Mouse (Mus musculus): Measurements from ENCODE around the gene Coq10a. TPM values are rescaled to one million over a fixed set of nuclear protein-coding genes. Genes with fewer than 3 reads are reported as not detected.
"Not testable (repeated sequence)": the region's sequence is repeated elsewhere in the genome, so short reads cannot be mapped to it uniquely, and the experiment has no call there.

Coq10a gene
- polyA plus RNA-seq, 1 experiment from 2014 or later = 15.9 TPM

DNA sequence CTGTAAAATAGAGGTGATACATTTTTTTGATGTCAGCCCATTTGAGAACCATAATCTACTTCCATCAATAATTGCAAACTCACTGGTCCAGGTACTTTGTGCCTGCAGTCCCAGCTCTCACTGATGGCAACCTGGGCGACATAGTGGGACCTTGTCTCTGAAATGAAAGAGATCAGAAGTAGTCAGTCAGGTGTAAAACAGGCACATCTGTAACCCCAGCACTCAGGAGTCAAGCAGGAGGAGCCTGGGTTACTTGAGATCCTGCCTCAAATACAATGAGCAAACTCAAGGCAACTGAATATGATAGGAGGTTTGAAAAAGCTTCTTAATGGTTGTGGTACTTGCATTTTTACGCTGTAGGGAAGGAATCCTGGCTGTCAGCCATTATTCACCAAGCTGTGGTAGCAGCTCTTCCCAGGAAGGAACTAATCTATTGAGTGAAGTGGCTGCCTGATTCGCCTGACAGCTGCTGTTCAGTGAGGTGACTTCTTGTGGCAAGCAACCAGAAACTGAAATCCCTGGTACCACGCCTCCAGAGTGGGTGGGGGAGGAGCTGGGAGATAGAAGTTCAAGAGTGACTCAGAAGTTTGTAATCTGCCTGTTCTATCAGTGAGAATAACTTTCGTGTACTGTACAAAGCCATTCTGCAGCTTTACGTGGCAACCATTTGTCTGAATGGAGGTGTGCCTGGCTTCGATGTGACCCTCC is 24.1 kb downstream of the Coq10a start:
- H3K36me3 ChIP-seq = peaks cover 5% of the 10 kb centered on the region
- no peak overlapping the region for H3K9ac ChIP-seq
- no peaks in the 10 kb centered on the region for H3K27me3 ChIP-seq (replicated peaks)
- peak; percentile 88 for ATAC-seq (ENCODE audit: insufficient number of reproducible peaks, low FRiP score)
- WGBS = 10% methylated on average over 7 of the region's 7 CpGs
- peak overlapping the region; percentile 62 for H3K4me2 ChIP-seq
- H3K27ac ChIP-seq (ENCODE audit: poor library complexity, severe bottlenecking) = peak overlapping the region; percentile 90
- H3K4me1 ChIP-seq (replicated peaks) = peaks cover 56% of the 10 kb centered on the region
- H3K4me3 ChIP-seq = peak overlapping the region; percentile 26
- no peaks in the 10 kb centered on the region for H3K9me3 ChIP-seq (replicated peaks)

DNA sequence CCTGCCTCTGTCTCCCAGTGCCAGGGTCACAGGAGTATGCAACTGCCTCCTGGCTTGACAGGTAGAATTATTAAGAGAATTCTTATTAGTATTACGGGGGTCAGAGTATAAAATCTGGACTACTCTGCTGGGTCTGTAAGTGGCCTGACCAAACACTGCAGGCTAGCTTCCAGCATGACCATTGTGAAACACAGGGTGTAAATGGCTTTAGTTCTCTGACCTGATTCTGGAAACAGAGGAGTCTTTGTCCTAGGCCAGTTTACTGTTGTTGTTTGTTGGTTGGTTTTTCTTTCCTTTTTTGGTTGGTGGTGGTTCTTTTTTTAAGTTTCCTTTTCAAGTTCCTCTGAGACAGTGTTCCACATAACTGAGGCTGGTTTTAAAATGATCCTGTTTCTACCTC is 25.4 kb downstream of the Coq10a start:
- 97% methylated on average over 1 of the region's 1 CpGs for WGBS
- no peak for ATAC-seq (ENCODE audit: insufficient number of reproducible peaks, low FRiP score)
- H3K4me3 ChIP-seq = no peak overlapping the region
- H3K36me3 ChIP-seq = peaks cover 3% of the 10 kb centered on the region; the same call in 1 of the 2 replicates
- no peak overlapping the region for H3K9ac ChIP-seq
- H3K27ac ChIP-seq (ENCODE audit: poor library complexity, severe bottlenecking) = peak overlapping the region; percentile 90
- no peaks in the 10 kb centered on the region for H3K9me3 ChIP-seq (replicated peaks)
- H3K27me3 ChIP-seq (replicated peaks) = no peaks in the 10 kb centered on the region
- no peak overlapping the region for H3K4me2 ChIP-seq
- peaks cover 69% of the 10 kb centered on the region for H3K4me1 ChIP-seq (replicated peaks)

DNA sequence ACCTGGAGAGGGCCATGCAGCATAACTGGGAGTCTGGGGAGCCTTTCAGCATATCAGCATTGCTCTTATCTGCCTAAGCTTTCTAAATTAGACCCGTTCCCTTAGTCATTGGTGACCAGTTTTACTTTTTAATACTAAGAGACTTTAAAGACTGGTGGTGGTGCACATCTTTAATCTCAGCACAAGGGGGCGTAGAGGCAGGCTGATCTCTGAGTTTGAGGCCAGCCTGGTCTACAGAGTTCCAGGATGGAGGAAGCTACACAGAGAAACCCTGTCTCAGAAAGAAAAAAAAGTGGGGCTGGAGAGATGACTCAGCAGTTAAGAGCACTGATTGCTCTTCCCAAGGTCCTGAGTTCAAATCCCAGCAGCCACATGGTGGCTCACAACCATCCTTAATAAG is 28.5 kb downstream of the Coq10a start:
- peaks cover 70% of the 10 kb centered on the region for H3K4me1 ChIP-seq (replicated peaks)

DNA sequence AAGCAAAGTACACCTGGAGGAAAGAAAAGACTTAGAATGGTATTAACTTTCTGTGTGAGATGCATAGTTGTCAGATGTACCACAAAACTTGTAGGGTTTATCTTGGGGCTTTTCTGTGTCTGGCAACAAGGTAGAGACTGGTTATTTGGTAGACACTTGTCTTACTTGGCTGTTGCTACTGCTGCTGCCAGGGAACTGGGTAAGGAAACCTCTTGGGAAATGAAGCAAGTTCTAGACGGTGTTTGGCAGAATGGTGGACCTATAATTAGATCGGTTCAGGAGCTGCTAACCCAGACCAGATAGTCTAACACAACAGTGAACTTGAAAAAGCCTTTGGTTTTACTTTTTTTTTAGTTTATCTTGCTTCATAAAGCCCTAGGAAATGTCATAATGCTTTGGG is 29.8 kb downstream of the Coq10a start:
- Histone ChIP-seq H3K4me2 (peak overlapping the region; percentile 86), H3K9me3 (replicated peaks) (no peaks in the 10 kb centered on the region), H3K27ac (ENCODE audit: poor library complexity, severe bottlenecking) (peak overlapping the region; percentile 98; the same call in 1 of the 2 replicates), H3K36me3 (peaks cover 3% of the 10 kb centered on the region; the same call in 1 of the 2 replicates), H3K4me1 (replicated peaks) (peaks cover 59% of the 10 kb centered on the region), H3K9ac (peak overlapping the region; percentile 87), H3K4me3 (peak overlapping the region; percentile 94), H3K27me3 (replicated peaks) (no peaks in the 10 kb centered on the region)
- WGBS = 22% methylated on average over 2 of the region's 2 CpGs
- ATAC-seq (ENCODE audit: insufficient number of reproducible peaks, low FRiP score) = no peak

More for the DNA sequence above, 28.5 kb downstream of the Coq10a start:
- H3K9ac ChIP-seq = no peak overlapping the region
- H3K9me3 ChIP-seq (replicated peaks) = no peaks in the 10 kb centered on the region
- 45% methylated on average over 2 of the region's 2 CpGs for WGBS
- H3K4me2 ChIP-seq = 0 out of 2 replicates have a peak overlapping the region, but pooled peaks have one; percentile 86
- peaks cover 3% of the 10 kb centered on the region; the same call in 1 of the 2 replicates for H3K36me3 ChIP-seq
- H3K4me3 ChIP-seq = no peak overlapping the region
- no peak for ATAC-seq (ENCODE audit: insufficient number of reproducible peaks, low FRiP score)
- no peak overlapping the region for H3K27ac ChIP-seq (ENCODE audit: poor library complexity, severe bottlenecking)
- H3K27me3 ChIP-seq (replicated peaks) = no peaks in the 10 kb centered on the region

DNA sequence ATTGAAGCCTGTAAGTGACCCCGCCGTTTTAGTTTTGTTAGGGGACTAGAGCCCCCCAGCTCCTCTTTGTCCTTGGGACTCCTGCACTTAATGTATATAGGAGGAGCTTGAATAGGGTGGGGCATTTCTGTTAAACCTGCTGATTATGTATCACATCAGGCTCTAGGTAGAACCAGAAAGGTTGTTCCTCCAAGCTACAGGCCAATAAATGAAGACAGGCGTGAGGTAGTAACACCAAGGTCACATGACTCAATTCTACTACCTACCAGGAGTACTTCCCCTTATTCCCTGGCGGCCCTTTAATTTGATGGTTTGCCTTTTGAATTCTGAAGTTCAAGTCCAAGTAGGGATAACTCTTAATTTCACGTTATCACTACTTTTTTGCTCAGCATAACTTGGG is 30.4 kb downstream of the Coq10a start:
- 14% methylated on average over 5 of the region's 5 CpGs for WGBS
- Histone ChIP-seq H3K9ac (peak overlapping the region; percentile 87), H3K9me3 (replicated peaks) (no peaks in the 10 kb centered on the region), H3K4me3 (peak overlapping the region; percentile 94), H3K27ac (ENCODE audit: poor library complexity, severe bottlenecking) (peak overlapping the region; percentile 98), H3K4me2 (peak overlapping the region; percentile 86), H3K36me3 (peaks cover 3% of the 10 kb centered on the region; the same call in 1 of the 2 replicates), H3K27me3 (replicated peaks) (no peaks in the 10 kb centered on the region), H3K4me1 (replicated peaks) (peaks cover 54% of the 10 kb centered on the region)
- no peak for ATAC-seq (ENCODE audit: insufficient number of reproducible peaks, low FRiP score)

DNA sequence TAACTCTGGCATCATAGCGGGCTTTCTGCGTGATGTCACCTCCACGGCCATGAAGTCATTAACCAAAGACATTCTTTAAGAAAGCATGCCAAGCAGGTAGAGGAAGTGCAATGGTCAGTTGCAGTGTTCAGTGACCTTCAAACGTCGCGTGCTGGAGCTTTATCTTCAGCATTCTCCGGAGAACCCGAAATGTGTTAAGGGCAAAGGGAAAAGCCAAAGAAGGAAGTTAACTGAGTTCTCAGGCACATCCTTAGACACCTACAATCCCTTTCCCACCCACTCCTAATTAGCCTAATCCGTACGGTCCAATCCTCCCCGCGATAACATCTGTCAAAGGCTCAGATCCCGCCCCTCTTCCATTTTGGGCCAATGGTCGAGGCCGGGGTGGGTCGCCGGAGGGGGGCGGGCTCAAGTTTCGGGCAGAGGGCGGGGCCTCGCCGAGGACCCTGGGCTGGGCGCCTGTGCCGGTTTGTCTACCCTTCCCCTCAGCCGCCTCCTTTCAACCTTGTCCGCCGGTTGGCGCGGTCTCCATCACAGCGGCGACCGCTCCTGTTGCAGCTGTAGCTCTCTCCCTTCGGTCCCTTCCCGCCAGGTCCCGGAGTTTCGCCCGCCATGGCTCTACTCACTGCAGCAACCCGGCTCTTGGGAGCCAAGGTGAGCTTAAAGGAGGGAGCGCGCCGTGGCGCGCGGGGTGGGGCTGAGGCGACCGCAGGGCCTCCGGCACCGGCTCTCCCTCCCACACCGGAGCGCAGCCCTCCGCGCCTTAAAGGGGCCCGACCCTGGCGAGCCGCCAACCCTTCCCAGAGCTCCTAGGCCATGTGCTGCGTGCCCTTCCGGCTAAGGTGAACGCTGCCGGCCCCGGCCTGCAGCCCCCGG is 31.3 kb downstream of the Coq10a start, which contains the start of gene Cs:
Cs (plus strand) TSS at position 429 of the 876 bp plus-strand sequence.
- 2% methylated on average over 59 of the region's 61 CpGs for WGBS
- Histone ChIP-seq H3K27me3 (replicated peaks) (no peaks in the 10 kb centered on the region), H3K4me3 (peak within 1 kb of the TSS; percentile 94), H3K36me3 (peaks cover 3% of the 10 kb centered on the region; the same call in 1 of the 2 replicates), H3K9me3 (replicated peaks) (no peaks in the 10 kb centered on the region), H3K27ac (ENCODE audit: poor library complexity, severe bottlenecking) (peak within 1 kb of the TSS; percentile 98), H3K9ac (peak within 1 kb of the TSS; percentile 87), H3K4me1 (replicated peaks) (peaks cover 49% of the 10 kb centered on the region), H3K4me2 (peak within 1 kb of the TSS; percentile 86)
- ATAC-seq (ENCODE audit: insufficient number of reproducible peaks, low FRiP score) = peak; percentile 99

DNA sequence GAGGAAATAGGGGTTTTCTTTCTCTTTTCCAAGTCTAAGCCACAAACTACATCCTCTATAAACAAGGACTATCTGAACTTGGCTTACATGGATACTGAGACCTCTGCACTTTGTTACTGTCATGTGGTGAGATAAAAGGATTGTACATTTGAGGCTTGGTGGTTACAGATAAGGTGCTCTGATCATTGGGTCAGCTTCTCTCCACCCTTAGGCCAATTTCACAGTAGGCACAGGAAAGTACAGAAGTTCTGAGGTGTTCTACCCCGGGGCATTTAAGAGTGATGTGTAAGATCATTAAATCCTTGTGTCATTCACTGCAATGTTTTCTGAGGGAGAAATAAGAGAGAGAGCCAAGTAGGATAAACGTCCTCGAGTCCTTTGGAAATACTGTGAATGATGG is 32.2 kb downstream of the Coq10a start:
- Histone ChIP-seq H3K27ac (ENCODE audit: poor library complexity, severe bottlenecking) (peak overlapping the region; percentile 93), H3K36me3 (peaks cover 3% of the 10 kb centered on the region; the same call in 1 of the 2 replicates), H3K27me3 (replicated peaks) (no peaks in the 10 kb centered on the region), H3K4me3 (peak overlapping the region; percentile 94; the same call in 1 of the 2 replicates), H3K9ac (no peak overlapping the region; the same call in 1 of the 2 replicates), H3K9me3 (replicated peaks) (no peaks in the 10 kb centered on the region), H3K4me1 (replicated peaks) (peaks cover 47% of the 10 kb centered on the region), H3K4me2 (peak overlapping the region; percentile 86)
- WGBS = 61% methylated on average over 3 of the region's 3 CpGs
- no peak for ATAC-seq (ENCODE audit: insufficient number of reproducible peaks, low FRiP score)

DNA sequence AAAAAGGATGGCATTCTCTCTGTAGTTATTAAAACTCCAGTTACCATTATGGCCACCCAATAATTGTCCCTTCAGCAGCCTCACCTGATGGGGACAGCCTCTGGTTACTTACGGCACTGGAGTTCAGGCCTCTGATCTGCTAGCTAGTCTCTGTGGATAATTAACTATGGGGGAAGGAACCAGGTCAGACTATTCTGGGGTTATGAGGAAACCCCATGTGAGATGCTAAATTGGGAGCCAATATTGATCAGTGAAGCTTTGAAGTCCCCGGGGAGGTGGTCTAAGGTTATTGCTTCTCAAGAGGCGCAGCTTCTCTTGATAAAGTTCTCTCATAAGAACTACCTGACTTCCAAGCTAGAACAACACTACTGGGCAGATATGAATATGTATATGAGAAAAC is 32.6 kb downstream of the Coq10a start:
- Histone ChIP-seq H3K36me3 (peaks cover 3% of the 10 kb centered on the region; the same call in 1 of the 2 replicates), H3K9ac (no peak overlapping the region), H3K4me1 (replicated peaks) (peaks cover 43% of the 10 kb centered on the region), H3K4me3 (no peak overlapping the region), H3K27ac (ENCODE audit: poor library complexity, severe bottlenecking) (peak overlapping the region; percentile 35; the same call in 1 of the 2 replicates), H3K4me2 (no peak overlapping the region), H3K9me3 (replicated peaks) (no peaks in the 10 kb centered on the region), H3K27me3 (replicated peaks) (no peaks in the 10 kb centered on the region)
- no peak for ATAC-seq (ENCODE audit: insufficient number of reproducible peaks, low FRiP score)
- 85% methylated on average over 3 of the region's 3 CpGs for WGBS

DNA sequence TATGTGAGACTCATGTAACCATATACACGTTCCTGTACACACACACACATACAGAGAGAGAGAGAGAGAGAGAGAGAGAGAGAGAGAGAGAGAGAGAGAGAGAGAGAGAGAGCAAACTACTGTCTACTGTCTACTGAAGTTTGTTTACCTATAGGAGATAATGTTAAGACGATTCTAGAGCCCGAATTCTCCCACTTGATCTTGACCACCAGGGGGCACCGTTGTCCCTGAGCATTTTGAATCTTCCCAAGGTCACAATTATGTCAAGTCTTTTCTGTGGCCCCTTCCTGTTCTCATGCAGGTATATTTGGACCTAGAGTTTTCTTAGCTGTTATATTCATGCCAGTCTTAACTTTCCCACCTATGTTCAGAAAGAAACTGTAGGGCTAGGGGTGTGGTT is 33.2 kb downstream of the Coq10a start:
- H3K4me2 ChIP-seq = no peak overlapping the region
- H3K4me3 ChIP-seq = no peak overlapping the region
- H3K9ac ChIP-seq = no peak overlapping the region
- H3K4me1 ChIP-seq (replicated peaks) = peaks cover 38% of the 10 kb centered on the region
- peaks cover 3% of the 10 kb centered on the region; the same call in 1 of the 2 replicates for H3K36me3 ChIP-seq
- no peaks in the 10 kb centered on the region for H3K9me3 ChIP-seq (replicated peaks)
- no peaks in the 10 kb centered on the region for H3K27me3 ChIP-seq (replicated peaks)
- WGBS = 3% methylated on average over 4 of the region's 4 CpGs
- ATAC-seq (ENCODE audit: insufficient number of reproducible peaks, low FRiP score) = no peak
- peak overlapping the region; percentile 35; the same call in 1 of the 2 replicates for H3K27ac ChIP-seq (ENCODE audit: poor library complexity, severe bottlenecking)

DNA sequence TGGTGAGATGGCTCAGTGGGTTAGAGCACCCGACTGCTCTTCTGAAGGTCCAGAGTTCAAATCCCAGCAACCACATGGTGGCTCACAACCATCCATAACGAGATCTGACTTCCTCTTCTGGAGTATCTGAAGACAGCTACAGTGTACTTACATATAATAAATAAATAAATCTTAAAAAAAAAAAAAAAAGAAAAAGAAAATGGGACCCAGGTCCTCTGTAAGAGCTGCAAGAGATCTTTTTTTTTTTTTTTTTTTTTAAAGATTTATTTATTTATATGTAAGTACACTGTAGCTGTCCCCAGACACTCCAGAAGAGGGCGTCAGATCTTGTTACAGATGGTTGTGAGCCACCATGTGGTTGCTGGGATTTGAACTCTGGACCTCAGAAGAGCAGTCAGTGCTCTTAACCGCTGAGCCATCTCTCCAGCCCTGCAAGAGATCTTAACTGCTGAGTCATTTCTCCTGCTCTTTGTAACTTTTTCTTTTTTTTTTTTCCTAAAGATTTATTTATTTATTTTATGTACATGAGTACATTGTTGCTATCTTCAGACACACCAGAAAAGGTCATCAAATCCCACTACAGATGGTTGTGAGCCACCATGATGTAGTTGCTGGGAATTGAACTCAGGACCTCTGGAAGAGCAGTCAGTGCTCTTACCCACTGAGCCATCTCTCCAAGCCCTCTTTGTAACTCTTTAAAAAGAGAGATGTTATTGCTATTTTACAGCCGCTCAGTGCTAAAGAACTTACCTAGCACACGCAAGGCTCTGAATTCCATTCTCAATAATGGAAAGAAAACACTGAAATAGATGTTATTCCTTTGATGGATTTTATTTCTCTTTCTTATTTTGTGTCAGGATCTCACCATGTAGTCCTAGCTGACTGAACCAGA is 36.2 kb downstream of the Coq10a start:
- not testable (repeated sequence) for H3K27ac ChIP-seq (ENCODE audit: poor library complexity, severe bottlenecking); H3K9me3 ChIP-seq (replicated peaks); H3K4me3 ChIP-seq; H3K27me3 ChIP-seq (replicated peaks); ATAC-seq (ENCODE audit: insufficient number of reproducible peaks, low FRiP score); H3K9ac ChIP-seq; H3K4me2 ChIP-seq
- peaks cover 17% of the 10 kb centered on the region for H3K36me3 ChIP-seq
- 75% methylated on average over 6 of the region's 6 CpGs for WGBS
- H3K4me1 ChIP-seq (replicated peaks) = peaks cover 14% of the 10 kb centered on the region
